Mouse (Mus musculus) intestine, postnatal 0 days (tissue): Measurements from ENCODE around the gene Tshr. TPM values are rescaled to one million over a fixed set of nuclear protein-coding genes. Genes with fewer than 3 reads are reported as not detected.

Source experiments
- ATAC-seq: fragments of 200-750 bp; cut with Nextera tagmentation; 2 replicates; pipeline ENCODE4 v1.8.0; 2017; ENCODE audit warnings: mild to moderate bottlenecking, moderate TSS enrichment, moderate library complexity
- H3K27ac ChIP-seq: fragments of 300-500 bp; sonication (generic); 2 replicates; pipeline ENCODE4 v1.5.1; 2014; ENCODE audit warnings: mild to moderate bottlenecking, low read depth, low read length, moderate library complexity
- H3K27me3 ChIP-seq: fragments of 300-500 bp; sonication (generic); replicated peaks from 2 replicates; pipeline ENCODE4 v1.6.1; 2014; ENCODE audit warnings: low read length, mixed read lengths; ENCODE audit not compliant: control insufficient read depth, insufficient read depth
- H3K36me3 ChIP-seq: fragments of 300-500 bp; sonication (generic); 2 replicates; pipeline ENCODE4 v1.6.1; 2014; ENCODE audit warnings: mild to moderate bottlenecking, moderate library complexity; ENCODE audit not compliant: control insufficient read depth, insufficient read depth
- H3K4me1 ChIP-seq: fragments of 300-500 bp; sonication (generic); replicated peaks from 2 replicates; pipeline ENCODE4 v1.6.1; 2014; ENCODE audit warnings: antibody characterized with exemption, low read length, mixed read lengths; ENCODE audit not compliant: control insufficient read depth, insufficient read depth
- H3K4me2 ChIP-seq: fragments of 300-500 bp; sonication (generic); replicated peaks from 2 replicates; pipeline ENCODE4 v1.6.1; 2014; ENCODE audit warnings: low read depth, mild to moderate bottlenecking, moderate library complexity
- H3K4me3 ChIP-seq: fragments of 300-500 bp; sonication (generic); 2 replicates; pipeline ENCODE4 v1.5.1; 2014; ENCODE audit warnings: low read depth, low read length
- H3K9ac ChIP-seq: fragments of 300-500 bp; sonication (generic); 2 replicates; pipeline ENCODE4 v1.6.1; 2014; ENCODE audit warnings: mild to moderate bottlenecking, low read depth, low read length
- H3K9me3 ChIP-seq: fragments of 300-500 bp; sonication (generic); 2 replicates; pipeline ENCODE4 v1.6.1; 2016; ENCODE audit warnings: mixed run types; ENCODE audit not compliant: control insufficient read depth
- CTCF ChIP-seq: sonication (generic); IDR thresholded peaks from 2 replicates; pipeline ENCODE4 v1.5.1; 2016; ENCODE audit warnings: low read depth, mild to moderate bottlenecking, control low read depth, antibody characterized with exemption, moderate library complexity
- WGBS: fragments of 180-500 bp; shearing (Covaris S2); extraction: QIAGEN DNeasy Blood & Tissue Kit; methylation state at CpG from one replicate; pipeline ENCODE4 v1.1.7; 2014; 5-methylcytosine and 5-hydroxymethylcytosine counted together
- polyA plus RNA-seq: library from polyadenylated mRNA; unstranded; fragments of >200 nt; fragmentation: Nextera tagmentation; extraction: Ambion mirVana; gene quantifications from 2 replicates; pipeline ENCODE4 v1.2.1, GENCODE M21; 2015

Tshr gene
- polyA plus RNA-seq, 1 experiment from 2014 or later: 0.04 TPM

DNA sequence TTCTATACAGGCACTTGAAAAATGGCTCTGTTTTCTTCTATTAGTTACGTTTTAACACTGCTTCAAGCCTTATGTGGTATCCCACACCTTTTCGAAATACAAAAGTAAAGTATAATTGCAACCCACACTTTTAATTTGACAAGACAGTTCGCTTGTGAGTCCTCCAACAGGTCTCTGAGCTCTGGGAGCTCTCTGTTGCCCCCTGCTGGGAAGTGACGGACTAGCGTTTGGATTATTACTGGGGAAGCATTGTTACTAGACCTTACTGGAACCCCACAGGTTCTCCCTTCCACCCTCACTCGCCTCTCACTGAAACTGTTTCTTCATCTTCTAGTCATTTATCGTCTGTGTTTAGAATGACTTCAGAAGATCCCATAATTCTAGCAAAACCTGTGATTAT lies 34.4 kb downstream of the Tshr start:
- 51% methylated on average over 7 of the region's 7 CpGs for WGBS
- Histone ChIP-seq H3K4me2 (no peak overlapping the region), H3K27ac (no peak overlapping the region), H3K9me3 (no peaks in the 10 kb centered on the region), H3K4me1 (no peaks in the 10 kb centered on the region), H3K4me3 (no peak overlapping the region), H3K36me3 (no peaks in the 10 kb centered on the region), H3K9ac (no peak overlapping the region), H3K27me3 (no peaks in the 10 kb centered on the region)
- TF ChIP-seq CTCF: peak; percentile 80
- ATAC-seq: no peak

DNA sequence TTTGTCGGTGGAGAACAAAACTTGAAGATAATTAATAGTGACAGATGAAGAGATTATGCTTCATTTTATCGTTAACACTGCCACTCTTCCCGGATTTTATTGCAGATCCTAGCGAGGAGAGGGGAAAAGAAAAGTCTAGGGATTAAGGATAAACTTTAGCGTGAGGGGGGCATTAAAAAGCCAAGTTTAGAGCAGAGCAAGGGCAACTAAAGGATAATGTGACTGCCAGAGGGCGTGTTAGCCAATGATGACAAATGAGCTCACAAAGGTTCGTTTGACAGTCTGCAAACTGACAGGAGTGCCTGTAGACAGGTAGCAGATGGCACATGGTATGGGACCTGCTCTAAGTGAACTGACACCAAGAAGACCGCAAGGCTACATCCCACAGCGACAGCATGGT lies 36.9 kb downstream of the Tshr start:
- ATAC-seq: no peak
- no peaks in the 10 kb centered on the region for H3K9me3 ChIP-seq
- 50% methylated on average over 9 of the region's 9 CpGs for WGBS

DNA sequence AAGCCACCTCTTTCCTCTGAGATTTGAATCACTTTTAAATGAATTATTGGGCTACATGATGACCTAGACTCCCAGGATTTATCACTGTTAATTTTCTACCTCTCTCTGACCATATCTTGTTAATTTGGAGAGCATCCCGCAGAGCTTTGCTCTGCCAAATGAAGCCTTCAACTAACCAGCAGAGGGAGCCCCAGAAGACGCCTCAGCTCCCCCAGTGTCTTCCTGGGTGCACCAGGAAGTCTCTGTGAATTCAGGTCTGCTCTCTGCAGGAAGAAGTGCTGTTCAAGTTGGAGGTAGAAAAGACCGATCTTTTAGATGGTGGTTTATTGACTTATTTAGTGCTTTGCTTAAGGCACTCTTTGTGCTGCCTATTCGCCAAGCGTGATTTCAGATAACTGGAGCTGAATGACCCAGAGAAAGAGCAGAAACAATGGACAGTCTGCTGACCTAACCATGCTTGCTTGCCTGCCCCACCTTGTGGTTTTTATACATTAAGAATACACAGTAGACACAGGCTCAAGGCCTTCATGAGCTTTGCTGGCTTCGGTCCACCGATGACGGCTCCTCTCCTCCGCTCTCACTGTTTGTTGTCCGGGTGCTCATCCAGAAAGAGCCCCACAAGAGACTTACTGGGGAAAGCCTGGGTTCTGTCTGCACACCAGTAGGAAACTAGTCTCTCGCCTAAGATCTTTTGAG lies 38.9 kb downstream of the Tshr start:
- ATAC-seq: peak; percentile 65
- 64% methylated on average over 11 of the region's 11 CpGs for WGBS
- Histone ChIP-seq H3K4me3 (no peak overlapping the region), H3K9ac (no peak overlapping the region), H3K36me3 (no peaks in the 10 kb centered on the region), H3K27ac (no peak overlapping the region), H3K9me3 (no peaks in the 10 kb centered on the region), H3K27me3 (no peaks in the 10 kb centered on the region), H3K4me1 (no peaks in the 10 kb centered on the region), H3K4me2 (no peak overlapping the region)
- peak; percentile 82 for TF ChIP-seq CTCF

More for the DNA sequence above, 36.9 kb downstream of the Tshr start:
- no peaks in the 10 kb centered on the region for H3K27me3 ChIP-seq
- H3K9ac ChIP-seq: no peak overlapping the region
- no peak overlapping the region for H3K4me2 ChIP-seq
- no peaks in the 10 kb centered on the region for H3K4me1 ChIP-seq
- H3K36me3 ChIP-seq: no peaks in the 10 kb centered on the region
- no peak for TF ChIP-seq CTCF
- H3K4me3 ChIP-seq: no peak overlapping the region
- H3K27ac ChIP-seq: no peak overlapping the region

DNA sequence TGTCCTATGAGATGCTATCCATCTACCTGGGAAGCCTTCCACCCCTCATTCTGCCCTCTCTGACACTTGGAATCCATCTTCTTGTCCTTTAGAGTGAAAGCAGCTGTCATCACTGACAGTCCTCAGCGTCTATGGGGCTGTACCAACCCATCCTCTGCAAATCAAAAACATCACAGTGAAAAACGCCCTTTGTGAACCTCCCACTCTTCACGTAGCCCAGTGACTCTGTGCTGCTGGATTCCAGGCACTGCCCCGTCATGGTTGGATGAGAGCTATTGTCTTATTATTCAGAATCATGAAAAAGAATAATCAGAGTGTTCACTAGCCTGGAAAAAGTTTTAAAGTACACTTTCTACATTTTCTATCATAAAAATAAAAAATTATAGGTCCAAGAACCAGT lies 42.1 kb downstream of the Tshr start:
- no peak for TF ChIP-seq CTCF
- Histone ChIP-seq H3K9ac (no peak overlapping the region), H3K36me3 (no peaks in the 10 kb centered on the region), H3K4me2 (no peak overlapping the region), H3K4me3 (no peak overlapping the region), H3K27me3 (no peaks in the 10 kb centered on the region), H3K27ac (no peak overlapping the region), H3K4me1 (no peaks in the 10 kb centered on the region), H3K9me3 (no peaks in the 10 kb centered on the region)
- no peak for ATAC-seq
- 54% methylated on average over 4 of the region's 4 CpGs for WGBS

DNA sequence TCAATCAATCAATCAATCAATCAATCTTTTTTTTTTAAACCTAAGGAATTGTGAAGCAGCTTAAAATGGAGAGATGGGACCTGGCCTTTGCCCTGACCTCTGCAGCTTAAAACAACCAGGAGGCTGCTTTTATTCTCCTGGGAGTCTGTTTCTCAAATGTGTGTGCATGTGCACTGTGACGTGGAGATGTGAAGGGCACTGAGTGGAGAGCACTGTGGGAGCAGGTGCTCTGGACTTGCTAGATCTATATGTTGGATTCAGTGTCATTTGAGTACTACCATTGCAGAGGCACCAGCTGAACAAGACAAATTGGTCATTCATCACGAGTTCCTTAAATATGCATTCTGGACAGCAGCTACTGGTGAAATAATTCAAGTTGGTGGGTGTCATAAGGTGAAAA lies 42.8 kb downstream of the Tshr start:
- WGBS: 70% methylated on average over 2 of the region's 2 CpGs
- H3K9ac ChIP-seq: no peak overlapping the region
- no peaks in the 10 kb centered on the region for H3K4me1 ChIP-seq
- no peak overlapping the region for H3K27ac ChIP-seq
- TF ChIP-seq CTCF: no peak
- H3K27me3 ChIP-seq: no peaks in the 10 kb centered on the region
- no peak overlapping the region for H3K4me3 ChIP-seq
- H3K36me3 ChIP-seq: no peaks in the 10 kb centered on the region
- no peaks in the 10 kb centered on the region for H3K9me3 ChIP-seq
- no peak for ATAC-seq
- H3K4me2 ChIP-seq: no peak overlapping the region

DNA sequence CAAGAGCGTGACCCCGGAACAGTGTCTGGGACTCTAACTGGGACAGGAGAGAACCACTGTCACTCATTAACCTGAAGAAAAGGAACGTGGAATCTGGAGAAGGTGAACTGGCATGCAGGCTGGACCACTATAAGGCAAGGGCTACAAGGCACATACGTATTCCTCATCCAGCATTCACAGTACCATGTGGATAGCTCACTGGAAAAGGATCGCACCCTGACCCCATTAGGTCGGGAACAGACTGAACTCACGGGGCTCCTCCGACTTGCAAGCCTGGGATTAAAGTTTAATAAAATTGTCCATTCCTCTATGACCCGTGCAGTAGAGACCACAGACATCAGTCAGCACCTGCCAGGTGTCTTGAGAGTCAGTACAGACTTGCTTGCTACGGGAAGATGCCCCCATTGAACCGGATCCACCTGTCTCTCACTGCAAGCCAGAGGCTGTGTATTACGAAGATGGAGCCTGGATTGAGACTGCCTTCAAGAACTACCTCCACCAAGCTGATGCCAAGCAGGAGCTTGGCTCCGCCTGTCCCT lies 97.9 kb downstream of the Tshr start:
- no peaks in the 10 kb centered on the region for H3K36me3 ChIP-seq
- no peaks in the 10 kb centered on the region for H3K27me3 ChIP-seq
- TF ChIP-seq CTCF: no peak
- no peaks in the 10 kb centered on the region for H3K9me3 ChIP-seq
- no peak for ATAC-seq
- no peak overlapping the region for H3K4me2 ChIP-seq
- no peak overlapping the region for H3K4me3 ChIP-seq
- 88% methylated on average over 13 of the region's 13 CpGs for WGBS
- H3K27ac ChIP-seq: no peak overlapping the region
- no peaks in the 10 kb centered on the region for H3K4me1 ChIP-seq
- H3K9ac ChIP-seq: no peak overlapping the region
